ENCODE assay signal across 12 mouse cellular contexts in genomic region chr12:70556820-70557219, GRCm38 (mm10).
A peak's percentile ranks its signal among the peaks of the same experiment; 100 is the strongest.
DNase-seq lines count a peak whose midpoint lies in the region; ATAC-seq and TF ChIP-seq lines count a peak whose summit lies in the region.
"Had no signal": no experiment of that assay in that cellular context is flagged by ENCODE, and none has a peak within 500 bp of the region (broad histone marks: within the 10 kb centered on the region; RNA-seq: fewer than 3 reads in every experiment).

No protein-coding gene starts in this region.

- H3K9me3 ChIP-seq in heart, embryonic 10.5 days = no peaks in the 10 kb centered on the region
- H3K9me3 ChIP-seq in heart, postnatal 0 days (replicated peaks; ENCODE audit: control insufficient read depth, low read length) = no peaks in the 10 kb centered on the region
- H3K9me3 ChIP-seq: forebrain, embryonic 12.5 days had no signal

- ATAC-seq in heart, postnatal 0 days (ENCODE audit: insufficient read depth, low read depth) = peak; percentile 24; the same call in 1 of the 2 replicates

- no peak for TF ChIP-seq CTCF in lung, adult 2 months (IDR thresholded peaks at IDR 0.05; ENCODE audit: insufficient read depth, low read length)
- TF ChIP-seq CTCF in heart, postnatal 0 days (IDR thresholded peaks at IDR 0.05; ENCODE audit: low read depth) = no peak

- no peak overlapping the region for H3K9ac ChIP-seq in heart, postnatal 0 days (replicated peaks; ENCODE audit: low read depth, low read length)
- H3K9ac ChIP-seq: forebrain, embryonic 12.5 days had no signal

- peak; percentile 52 for DNase-seq in adrenal gland, adult 2 months
- DNase-seq in adrenal gland, postnatal 4 days (ENCODE audit: low spot score in 2 of 2) = no peak
- peak; percentile 77 for DNase-seq in heart, embryonic 10.5 days (ENCODE audit: low spot score)
- DNase-seq in heart, adult 8-10 months (ENCODE audit: low spot score) = no peak
- peak; percentile 31 to 36 for DNase-seq in lung, postnatal 4 days
- DNase-seq in lung, adult 2 months = no peak
- peak; percentile 17 for DNase-seq in heart, postnatal 0 days (ENCODE audit: low spot score)
- no peak for DNase-seq in thymus, postnatal 4 days
- DNase-seq: gastrocnemius, postnatal 36 days had no signal

- TF ChIP-seq EP300 in heart, postnatal 0 days (IDR thresholded peaks at IDR 0.05; ENCODE audit: low read depth) = no peak

- WGBS in heart, embryonic 10.5 days = 45% methylated on average over 6 of the region's 6 CpGs
- WGBS in lung, adult 2 months = 42% methylated on average over 6 of the region's 6 CpGs
- 23% methylated on average over 6 of the region's 6 CpGs for WGBS in heart, postnatal 0 days

- peak overlapping the region; percentile 57; the same call in 1 of the 2 replicates for H3K27ac ChIP-seq in heart, embryonic 10.5 days
- H3K27ac ChIP-seq in heart, postnatal 0 days (ENCODE audit: low read depth) = no peak overlapping the region; the same call in 1 of the 2 replicates
- H3K27ac ChIP-seq: forebrain, embryonic 12.5 days; layer of hippocampus, adult 2 months; macrophage had no signal

- no peak overlapping the region; the same call in 1 of the 2 replicates for H3K4me3 ChIP-seq in heart, embryonic 10.5 days
- no peak overlapping the region for H3K4me3 ChIP-seq in lung, adult 2 months (replicated peaks; ENCODE audit: extremely low read depth, low read depth, low read length)
- no peak overlapping the region for H3K4me3 ChIP-seq in heart, postnatal 0 days (ENCODE audit: low read depth, low read length)
- H3K4me3 ChIP-seq: forebrain, embryonic 12.5 days; layer of hippocampus, adult 2 months had no signal

- no peaks in the 10 kb centered on the region for H3K27me3 ChIP-seq in heart, embryonic 10.5 days (ENCODE audit: insufficient read depth, poor library complexity, severe bottlenecking)
- H3K27me3 ChIP-seq in heart, postnatal 0 days (ENCODE audit: control insufficient read depth, insufficient read depth, low read length) = no peaks in the 10 kb centered on the region

- H3K4me2 ChIP-seq in heart, postnatal 0 days (ENCODE audit: low read depth, low read length) = no peak overlapping the region
- H3K4me2 ChIP-seq: forebrain, embryonic 12.5 days had no signal

- peaks cover 26% of the 10 kb centered on the region for H3K4me1 ChIP-seq in heart, embryonic 10.5 days
- H3K4me1 ChIP-seq in lung, adult 2 months (ENCODE audit: control insufficient read depth, insufficient read depth, low read length) = peaks cover 9% of the 10 kb centered on the region
- H3K4me1 ChIP-seq in heart, postnatal 0 days (ENCODE audit: control insufficient read depth, insufficient read depth) = peaks cover 19% of the 10 kb centered on the region

- no peak for TF ChIP-seq POLR2A in lung, adult 2 months (IDR thresholded peaks at IDR 0.05; ENCODE audit: borderline replicate concordance, extremely low read depth, low read depth, low read length)

- H3K36me3 ChIP-seq in heart, embryonic 10.5 days = no peaks in the 10 kb centered on the region
- H3K36me3 ChIP-seq in heart, postnatal 0 days (replicated peaks; ENCODE audit: control insufficient read depth, insufficient read depth, low read length) = no peaks in the 10 kb centered on the region
- H3K36me3 ChIP-seq: forebrain, embryonic 12.5 days had no signal

Comparison
In these comparisons a context has a peak if more than half of its experiments do, and no peak if none do; other contexts are left out.
1. DNase-seq: peak in adrenal gland, adult 2 months (single experiment), heart, embryonic 10.5 days (single experiment), lung, postnatal 4 days (2 of 2) and heart, postnatal 0 days (single experiment); none in adrenal gland, postnatal 4 days (0 of 2), heart, adult 8-10 months (single experiment), lung, adult 2 months (single experiment) and thymus, postnatal 4 days (single experiment).